Mouse (Mus musculus) midbrain, postnatal 0 days (tissue): ENCODE measurements at regions not wholly inside any gene's neighbourhood (a gene's known extent, or its start where the extent isn't known, plus 50 kb on each side); places are given as distances from the start of the nearest gene placed in this dataset.
"Not testable (repeated sequence)": the region's sequence is repeated elsewhere in the genome, so short reads cannot be mapped to it uniquely, and the experiment has no call there.

Source experiments
- ATAC-seq: fragments of 200-750 bp; cut with Nextera tagmentation; 2 replicates; pipeline ENCODE4 v1.8.0; 2017; ENCODE audit warnings: moderate number of reproducible peaks, mild to moderate bottlenecking, moderate TSS enrichment, moderate library complexity; ENCODE audit not compliant: low FRiP score
- DNase-seq: peaks from one replicate; pipeline ENCODE4 v3.0.0-alpha.2; 2015; ENCODE audit warnings: low spot score
- H3K27ac ChIP-seq: fragments of 300-500 bp; sonication (generic); 2 replicates; pipeline ENCODE4 v1.5.1; 2014; ENCODE audit warnings: low read depth, mild to moderate bottlenecking, low read length, mixed read lengths
- H3K27me3 ChIP-seq: fragments of 300-500 bp; sonication (generic); 2 replicates; pipeline ENCODE4 v1.6.1; 2014; ENCODE audit warnings: low read length, control low read depth, mixed read lengths; ENCODE audit not compliant: insufficient read depth
- H3K36me3 ChIP-seq: fragments of 300-500 bp; sonication (generic); 2 replicates; pipeline ENCODE4 v1.6.1; 2014; ENCODE audit warnings: low read length, control low read depth, mixed read lengths; ENCODE audit not compliant: insufficient read depth
- H3K4me1 ChIP-seq: fragments of 300-500 bp; sonication (generic); 2 replicates; pipeline ENCODE4 v1.6.1; 2014; ENCODE audit warnings: mild to moderate bottlenecking, control low read depth, antibody characterized with exemption, low read length, mixed read lengths; ENCODE audit not compliant: insufficient read depth
- H3K4me2 ChIP-seq: fragments of 300-500 bp; sonication (generic); 2 replicates; pipeline ENCODE4 v1.6.1; 2014; ENCODE audit warnings: low read depth, mild to moderate bottlenecking, low read length, mixed read lengths; ENCODE audit not compliant: poor library complexity, severe bottlenecking
- H3K4me3 ChIP-seq: fragments of 300-500 bp; sonication (generic); 2 replicates; pipeline ENCODE4 v1.5.1; 2014; ENCODE audit warnings: low read depth, mild to moderate bottlenecking, low read length, moderate library complexity
- H3K9ac ChIP-seq: fragments of 300-500 bp; sonication (generic); replicated peaks from 2 replicates; pipeline ENCODE4 v1.6.1; 2014; ENCODE audit warnings: mild to moderate bottlenecking, low read length, moderate library complexity, mixed read lengths; ENCODE audit not compliant: poor library complexity, severe bottlenecking
- H3K9me3 ChIP-seq: fragments of 300-500 bp; sonication (generic); 2 replicates; pipeline ENCODE4 v1.6.1; 2016; ENCODE audit warnings: low read length, control low read depth
- CTCF ChIP-seq: IDR thresholded peaks from 2 replicates; pipeline ENCODE4 v1.5.1; 2016; ENCODE audit warnings: antibody characterized with exemption, mild to moderate bottlenecking
- WGBS: fragments of 180-500 bp; shearing (Covaris S2); extraction: QIAGEN DNeasy Blood & Tissue Kit; methylation state at CpG from one replicate; pipeline ENCODE4 v1.1.7; 2014; 5-methylcytosine and 5-hydroxymethylcytosine counted together

DNA sequence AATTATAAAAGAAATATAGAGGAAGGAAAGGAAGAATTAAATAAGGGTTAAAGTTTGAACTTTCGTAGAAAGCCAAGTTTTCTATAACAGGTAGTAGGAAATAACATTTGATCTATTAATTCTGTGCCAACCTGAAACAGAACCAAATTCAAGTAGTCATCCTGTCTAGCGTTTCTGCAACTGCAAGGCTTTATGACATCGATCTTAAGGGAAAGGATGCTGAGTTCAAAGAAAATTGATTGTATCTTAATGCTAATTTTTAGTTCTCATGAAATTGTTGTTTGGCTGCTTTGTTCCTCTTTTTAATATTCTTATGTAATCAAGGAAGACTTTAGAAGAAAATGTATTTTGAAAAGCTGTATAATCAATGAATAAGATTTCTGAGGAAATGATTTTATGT is 334.9 kb upstream of the Ngly1 start:
- Histone ChIP-seq H3K4me2 (no peak overlapping the region), H3K9ac (no peak overlapping the region), H3K4me3 (no peak overlapping the region), H3K27ac (no peak overlapping the region), H3K36me3 (no peaks in the 10 kb centered on the region), H3K27me3 (no peaks in the 10 kb centered on the region), H3K9me3 (no peaks in the 10 kb centered on the region), H3K4me1 (no peaks in the 10 kb centered on the region)
- ATAC-seq (no peak), DNase-seq (no peak)
- 80% methylated on average over 3 of the region's 3 CpGs for WGBS
- no peak for TF ChIP-seq CTCF

GRCm38 (mm10) chr14:15924676-15925075 is 324.4 kb upstream of the Ngly1 start:
- ATAC-seq = not testable (repeated sequence)

GRCm38 (mm10) chr14:15934729-15935128 is 314.4 kb upstream of the Ngly1 start:
- DNase-seq (no peak), ATAC-seq (no peak)
- H3K4me2 ChIP-seq = no peak overlapping the region
- no peaks in the 10 kb centered on the region for H3K36me3 ChIP-seq
- no peak overlapping the region for H3K27ac ChIP-seq
- H3K4me3 ChIP-seq = no peak overlapping the region
- H3K9ac ChIP-seq = no peak overlapping the region
- H3K9me3 ChIP-seq = no peaks in the 10 kb centered on the region
- TF ChIP-seq CTCF = no peak
- no peaks in the 10 kb centered on the region for H3K27me3 ChIP-seq
- H3K4me1 ChIP-seq = no peaks in the 10 kb centered on the region

More at GRCm38 (mm10) chr14:15924676-15925075, 324.4 kb upstream of the Ngly1 start:
- H3K4me1 ChIP-seq, H3K9me3 ChIP-seq, H3K27me3 ChIP-seq, H3K27ac ChIP-seq, H3K36me3 ChIP-seq, H3K4me3 ChIP-seq, DNase-seq, H3K4me2 ChIP-seq, H3K9ac ChIP-seq: not testable (repeated sequence)
- 79% methylated on average over 3 of the region's 3 CpGs for WGBS

- Histone ChIP-seq H3K27me3 (no peaks in the 10 kb centered on the region), H3K36me3 (no peaks in the 10 kb centered on the region), H3K4me3 (no peak overlapping the region), H3K27ac (no peak overlapping the region), H3K4me2 (no peak overlapping the region), H3K4me1 (no peaks in the 10 kb centered on the region), H3K9ac (no peak overlapping the region), H3K9me3 (no peaks in the 10 kb centered on the region)
- no peak for ATAC-seq
- DNase-seq = no peak
- no peak for TF ChIP-seq CTCF
Observed at GRCm38 (mm10) chr14:15970321-15970720, 278.8 kb upstream of the Ngly1 start.

DNA sequence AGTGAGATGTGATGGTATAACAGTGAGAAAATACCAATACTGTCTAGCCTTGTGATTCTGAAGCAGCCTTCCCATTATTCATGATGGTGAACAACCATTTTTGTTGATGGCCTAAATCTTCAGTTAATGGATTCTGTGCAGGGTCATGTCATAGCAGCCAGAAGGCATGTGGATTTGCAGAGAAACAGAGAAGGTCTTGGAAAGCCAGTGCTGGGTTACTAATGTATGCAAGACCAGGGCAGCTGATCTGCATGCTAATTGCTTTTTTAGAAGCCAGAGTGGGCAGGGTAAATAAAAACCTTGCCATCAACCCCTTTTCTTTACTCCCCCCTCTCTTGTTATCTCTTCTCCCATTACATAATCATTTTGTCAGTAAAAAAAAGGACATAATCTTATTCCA is 278.3 kb upstream of the Ngly1 start:
- Histone ChIP-seq H3K9me3 (no peaks in the 10 kb centered on the region), H3K27me3 (no peaks in the 10 kb centered on the region), H3K9ac (no peak overlapping the region), H3K36me3 (no peaks in the 10 kb centered on the region), H3K4me1 (no peaks in the 10 kb centered on the region), H3K27ac (no peak overlapping the region), H3K4me2 (no peak overlapping the region), H3K4me3 (no peak overlapping the region)
- no peak for DNase-seq
- TF ChIP-seq CTCF = no peak
- no peak for ATAC-seq

DNA sequence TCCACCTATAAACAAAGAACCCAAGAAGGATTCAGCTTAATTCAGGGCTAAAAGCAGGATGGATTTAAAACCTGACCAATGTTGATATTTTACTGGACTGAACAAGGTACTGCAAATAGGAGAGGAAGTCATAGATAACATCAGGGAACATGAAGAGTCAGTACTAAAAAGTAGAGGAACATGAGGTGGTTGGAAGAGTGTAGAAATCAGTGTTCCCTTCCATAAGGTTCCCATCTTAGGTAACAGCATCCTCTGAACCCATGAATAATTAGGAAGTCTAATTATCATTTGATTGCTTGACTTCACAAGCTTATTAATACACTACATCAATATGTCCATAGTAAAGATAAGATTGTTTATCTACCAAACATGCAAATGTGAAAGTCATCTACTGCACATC is 277.8 kb upstream of the Ngly1 start:
- no peaks in the 10 kb centered on the region for H3K36me3 ChIP-seq
- TF ChIP-seq CTCF = no peak
- no peak overlapping the region for H3K4me3 ChIP-seq
- no peaks in the 10 kb centered on the region for H3K4me1 ChIP-seq
- H3K27ac ChIP-seq = no peak overlapping the region
- DNase-seq = no peak
- no peaks in the 10 kb centered on the region for H3K27me3 ChIP-seq
- H3K4me2 ChIP-seq = no peak overlapping the region
- H3K9ac ChIP-seq = no peak overlapping the region
- ATAC-seq = no peak
- no peaks in the 10 kb centered on the region for H3K9me3 ChIP-seq

DNA sequence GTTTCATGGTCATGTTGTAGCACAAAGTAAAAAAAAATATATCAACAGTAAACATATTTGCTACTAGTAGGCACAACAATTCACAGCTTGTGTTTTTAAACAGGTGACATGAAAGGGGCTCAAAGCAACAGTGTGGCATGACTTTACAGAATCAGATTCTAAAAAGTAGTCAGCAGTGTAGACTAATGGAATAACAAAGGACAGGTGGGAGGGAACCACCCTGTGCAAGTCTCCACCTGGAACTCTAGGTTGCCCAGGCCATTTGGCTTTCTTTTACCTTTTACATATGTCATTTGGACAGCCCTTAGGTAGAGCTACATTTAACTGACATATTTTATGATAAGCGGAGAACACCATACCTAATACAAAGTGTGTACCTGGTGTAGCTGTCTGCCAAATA is 271.7 kb upstream of the Ngly1 start:
- H3K36me3 ChIP-seq = no peaks in the 10 kb centered on the region
- no peak overlapping the region for H3K27ac ChIP-seq
- no peaks in the 10 kb centered on the region for H3K9me3 ChIP-seq
- no peaks in the 10 kb centered on the region for H3K27me3 ChIP-seq
- no peak for TF ChIP-seq CTCF
- no peak overlapping the region for H3K4me2 ChIP-seq
- H3K9ac ChIP-seq = no peak overlapping the region
- H3K4me1 ChIP-seq = no peaks in the 10 kb centered on the region
- H3K4me3 ChIP-seq = no peak overlapping the region
- ATAC-seq = no peak
- 100% methylated on average over 1 of the region's 1 CpGs for whole genome bisulfite sequencing
- no peak for DNase-seq
